Mouse (Mus musculus) midbrain, postnatal 0 days (tissue): ENCODE results near the gene Irak2. TPM values are rescaled to one million over a fixed set of nuclear protein-coding genes. Genes with fewer than 3 reads are reported as not detected.

Experiments
- ATAC-seq: fragments of 200-750 bp; cut with Nextera tagmentation; 2 replicates; pipeline ENCODE4 v1.8.0; 2017; ENCODE audit warnings: moderate number of reproducible peaks, mild to moderate bottlenecking, moderate TSS enrichment, moderate library complexity; ENCODE audit not compliant: low FRiP score
- DNase-seq: peaks from one replicate; pipeline ENCODE4 v3.0.0-alpha.2; 2015; ENCODE audit warnings: low spot score
- H3K27ac ChIP-seq: fragments of 300-500 bp; sonication (generic); 2 replicates; pipeline ENCODE4 v1.5.1; 2014; ENCODE audit warnings: low read depth, mild to moderate bottlenecking, low read length, mixed read lengths
- H3K27me3 ChIP-seq: fragments of 300-500 bp; sonication (generic); 2 replicates; pipeline ENCODE4 v1.6.1; 2014; ENCODE audit warnings: low read length, control low read depth, mixed read lengths; ENCODE audit not compliant: insufficient read depth
- H3K36me3 ChIP-seq: fragments of 300-500 bp; sonication (generic); 2 replicates; pipeline ENCODE4 v1.6.1; 2014; ENCODE audit warnings: low read length, control low read depth, mixed read lengths; ENCODE audit not compliant: insufficient read depth
- H3K4me1 ChIP-seq: fragments of 300-500 bp; sonication (generic); 2 replicates; pipeline ENCODE4 v1.6.1; 2014; ENCODE audit warnings: mild to moderate bottlenecking, control low read depth, antibody characterized with exemption, low read length, mixed read lengths; ENCODE audit not compliant: insufficient read depth
- H3K4me2 ChIP-seq: fragments of 300-500 bp; sonication (generic); 2 replicates; pipeline ENCODE4 v1.6.1; 2014; ENCODE audit warnings: low read depth, mild to moderate bottlenecking, low read length, mixed read lengths; ENCODE audit not compliant: poor library complexity, severe bottlenecking
- H3K4me3 ChIP-seq: fragments of 300-500 bp; sonication (generic); 2 replicates; pipeline ENCODE4 v1.5.1; 2014; ENCODE audit warnings: low read depth, mild to moderate bottlenecking, low read length, moderate library complexity
- H3K9ac ChIP-seq: fragments of 300-500 bp; sonication (generic); replicated peaks from 2 replicates; pipeline ENCODE4 v1.6.1; 2014; ENCODE audit warnings: mild to moderate bottlenecking, low read length, moderate library complexity, mixed read lengths; ENCODE audit not compliant: poor library complexity, severe bottlenecking
- H3K9me3 ChIP-seq: fragments of 300-500 bp; sonication (generic); 2 replicates; pipeline ENCODE4 v1.6.1; 2016; ENCODE audit warnings: low read length, control low read depth
- CTCF ChIP-seq: IDR thresholded peaks from 2 replicates; pipeline ENCODE4 v1.5.1; 2016; ENCODE audit warnings: antibody characterized with exemption, mild to moderate bottlenecking
- WGBS: fragments of 180-500 bp; shearing (Covaris S2); extraction: QIAGEN DNeasy Blood & Tissue Kit; methylation state at CpG from one replicate; pipeline ENCODE4 v1.1.7; 2014; 5-methylcytosine and 5-hydroxymethylcytosine counted together
- microRNA-seq: library from miRNA; unstranded; fragments of <30 nt; microRNA quantifications from one replicate; pipeline ENCODE4, GENCODE M21; 2016; ENCODE audit warnings: borderline number of aligned reads
- polyA plus RNA-seq: library from polyadenylated mRNA; unstranded; fragments of >200 nt; fragmentation: Nextera tagmentation; extraction: Ambion mirVana; gene quantifications from 2 replicates; pipeline ENCODE4 v1.2.1, GENCODE M21; 2015
- total RNA-seq: library from RNA; depleted of rRNA; stranded (reverse); fragments of >200 nt; gene quantifications from 2 replicates; pipeline ENCODE4 v1.2.3, GENCODE M21; 2014; rRNA removed

Gene Irak2
- total and polyA plus RNA-seq, 2 experiments from 2014 or later: 2.7 to 7.6 TPM

GRCm38 (mm10) chr6:113743111-113743510 is 104.8 kb downstream of the Irak2 start:
- Histone ChIP-seq H3K27me3 (no peaks in the 10 kb centered on the region), H3K36me3 (peaks cover 2% of the 10 kb centered on the region), H3K9me3 (no peaks in the 10 kb centered on the region), H3K4me1 (peaks cover 4% of the 10 kb centered on the region; the same call in 1 of the 2 replicates), H3K4me2 (no peak overlapping the region), H3K9ac (no peak overlapping the region), H3K27ac (no peak overlapping the region), H3K4me3 (no peak overlapping the region)
- ATAC-seq (no peak), DNase-seq (no peak)
- 56% methylated on average over 1 of the region's 1 CpGs for WGBS
- no peak for TF ChIP-seq CTCF

Small RNA genes within 50 kb of the gene (microRNA-seq; reads per million reads assigned to microRNA genes)
- gene Mir7042: not detected

Other genes with a start within 250 kb of the Irak2 start
- gene Ttll3, start 249.2 kb upstream of the Irak2 start, total RNA-seq: 10.0 and 20.0 TPM in 2 replicates
- 10.2 and 14.6 TPM in 2 replicates for gene Ttll3, start 249.2 kb upstream of the Irak2 start, polyA plus RNA-seq
- 17.1 and 53.8 TPM in 2 replicates for gene Rpusd3, start 219.1 kb upstream of the Irak2 start, total RNA-seq
- 22.0 and 27.2 TPM in 2 replicates for gene Rpusd3, start 219.1 kb upstream of the Irak2 start, polyA plus RNA-seq
- not detected in 2 replicates for gene Cidec, start 202.7 kb upstream of the Irak2 start, total RNA-seq
- gene Cidec, start 202.7 kb upstream of the Irak2 start, polyA plus RNA-seq: 0.09 TPM in 1 of 2 replicates, not detected in the other
- 43.6 and 48.6 TPM in 2 replicates for gene Jagn1, start 195.9 kb upstream of the Irak2 start, total RNA-seq
- gene Jagn1, start 195.9 kb upstream of the Irak2 start, polyA plus RNA-seq: 80.4 and 85.4 TPM in 2 replicates
- gene Il17re, start 180.0 kb upstream of the Irak2 start, total RNA-seq: 0.49 TPM in 1 of 2 replicates, not detected in the other
- 0.48 and 0.77 TPM in 2 replicates for gene Il17re, start 180.0 kb upstream of the Irak2 start, polyA plus RNA-seq
- gene Il17rc, start 167.0 kb upstream of the Irak2 start, total RNA-seq: 4.7 and 11.6 TPM in 2 replicates
- gene Il17rc, start 167.0 kb upstream of the Irak2 start, polyA plus RNA-seq: 4.1 and 4.2 TPM in 2 replicates
- 39.4 and 43.0 TPM in 2 replicates for gene Creld1, start 155.2 kb upstream of the Irak2 start, total RNA-seq
- gene Creld1, start 155.2 kb upstream of the Irak2 start, polyA plus RNA-seq: 56.6 and 60.4 TPM in 2 replicates
- 29.4 and 39.3 TPM in 2 replicates for gene Prrt3, start 136.5 kb upstream of the Irak2 start, total RNA-seq
- gene Prrt3, start 136.5 kb upstream of the Irak2 start, polyA plus RNA-seq: 18.4 and 20.7 TPM in 2 replicates
- 71.9 and 74.1 TPM in 2 replicates for gene Emc3, start 106.8 kb upstream of the Irak2 start, total RNA-seq
- gene Emc3, start 106.8 kb upstream of the Irak2 start, polyA plus RNA-seq: 111 and 120 TPM in 2 replicates
- gene Fancd2, start 106.8 kb upstream of the Irak2 start, total RNA-seq: 2.4 and 3.4 TPM in 2 replicates
- 0.99 and 1.2 TPM in 2 replicates for gene Fancd2, start 106.8 kb upstream of the Irak2 start, polyA plus RNA-seq
- gene Fancd2os, start 37.8 kb upstream of the Irak2 start, total RNA-seq: 0.47 TPM in 1 of 2 replicates, not detected in the other
- 0.11 and 0.18 TPM in 2 replicates for gene Fancd2os, start 37.8 kb upstream of the Irak2 start, polyA plus RNA-seq
- gene Brk1, start 33.7 kb upstream of the Irak2 start, total RNA-seq: 210 and 215 TPM in 2 replicates
- gene Brk1, start 33.7 kb upstream of the Irak2 start, polyA plus RNA-seq: 284 and 289 TPM in 2 replicates
- gene Vhl, start 14.5 kb upstream of the Irak2 start, total RNA-seq: 83.1 and 86.1 TPM in 2 replicates
- 64.9 and 70.4 TPM in 2 replicates for gene Vhl, start 14.5 kb upstream of the Irak2 start, polyA plus RNA-seq
- gene Tatdn2, start 58.6 kb downstream of the Irak2 start, total RNA-seq: 63.4 and 72.7 TPM in 2 replicates
- 1.2 and 1.5 TPM in 2 replicates for gene Tatdn2, start 58.6 kb downstream of the Irak2 start, polyA plus RNA-seq
- not detected in 2 replicates for gene Ghrl, start 81.4 kb downstream of the Irak2 start, total RNA-seq
- gene Ghrl, start 81.4 kb downstream of the Irak2 start, polyA plus RNA-seq: 0.47 TPM in 1 of 2 replicates, not detected in the other
- 104 and 112 TPM in 2 replicates for gene Sec13, start 102.3 kb downstream of the Irak2 start, total RNA-seq
- 145 and 153 TPM in 2 replicates for gene Sec13, start 102.3 kb downstream of the Irak2 start, polyA plus RNA-seq